Mouse (Mus musculus) C2C12 (cell line): ENCODE data around the gene Rnf26. TPM values are rescaled to one million over a fixed set of nuclear protein-coding genes. Genes with fewer than 3 reads are reported as not detected.
A peak's percentile ranks its signal among the peaks of the same experiment; 100 is the strongest.

Source experiments
- H3K27me3 ChIP-seq: one replicate; pipeline ENCODE4 v1.6.1; 2011; ENCODE audit not compliant: control insufficient read depth, insufficient read depth, insufficient read length
- H3K36me3 ChIP-seq: one replicate; pipeline ENCODE4 v1.6.1; 2011; ENCODE audit not compliant: control insufficient read depth, insufficient read depth
- H3K4me3 ChIP-seq: one replicate; pipeline ENCODE4 v1.5.1; 2011; ENCODE audit warnings: mild to moderate bottlenecking, control low read depth; ENCODE audit not compliant: poor library complexity, insufficient read depth, severe bottlenecking
- H3K79me2 ChIP-seq: one replicate; pipeline ENCODE4 v1.6.1; 2011; ENCODE audit not compliant: control insufficient read depth, insufficient read depth
- H3K79me3 ChIP-seq: one replicate; pipeline ENCODE4 v1.6.1; 2011; ENCODE audit warnings: low read depth, control low read depth
- H3ac ChIP-seq: one replicate; pipeline ENCODE3; 2011; ENCODE audit warnings: low read depth; ENCODE audit not compliant: control insufficient read depth, insufficient read length
- CEBPB ChIP-seq: IDR thresholded peaks from one replicate; pipeline ENCODE4 v1.6.1; 2011; ENCODE audit warnings: low read depth, mild to moderate bottlenecking, control low read depth, moderate library complexity
- CTCF ChIP-seq: IDR thresholded peaks from one replicate; pipeline ENCODE4 v1.5.1; 2011; ENCODE audit not compliant: control insufficient read depth, insufficient read depth, insufficient read length
- FOSL1 ChIP-seq: IDR thresholded peaks from one replicate; pipeline ENCODE4 v1.8.0; 2011; ENCODE audit warnings: mild to moderate bottlenecking, low read length; ENCODE audit not compliant: poor library complexity, insufficient read depth, severe bottlenecking
- MAX ChIP-seq: IDR thresholded peaks from one replicate; pipeline ENCODE4 v1.6.1; 2011; ENCODE audit warnings: mild to moderate bottlenecking, control low read depth
- MYOD1 ChIP-seq: IDR thresholded peaks from one replicate; pipeline ENCODE4 v1.6.1; 2011; ENCODE audit warnings: low read depth; ENCODE audit not compliant: control insufficient read depth, insufficient read length
- MYOG ChIP-seq: IDR thresholded peaks from one replicate; pipeline ENCODE4 v1.6.1; 2011; ENCODE audit not compliant: control insufficient read depth, insufficient read length; ENCODE audit errors: extremely low read depth
- USF1 ChIP-seq: IDR thresholded peaks from one replicate; pipeline ENCODE4 v1.6.1; 2011; ENCODE audit warnings: low read depth, mild to moderate bottlenecking, control low read depth, moderate library complexity
- polyA plus RNA-seq: library from polyadenylated mRNA; unstranded; fragments of >200 nt; fragmentation: generic; extraction: Trizol; gene quantifications from one replicate; pipeline ENCODE4 v1.2.1, GENCODE M21; 2012; ENCODE audit warnings: missing spikeins

The Rnf26 gene
- polyA plus RNA-seq, 1 experiment: 52.6 TPM

DNA sequence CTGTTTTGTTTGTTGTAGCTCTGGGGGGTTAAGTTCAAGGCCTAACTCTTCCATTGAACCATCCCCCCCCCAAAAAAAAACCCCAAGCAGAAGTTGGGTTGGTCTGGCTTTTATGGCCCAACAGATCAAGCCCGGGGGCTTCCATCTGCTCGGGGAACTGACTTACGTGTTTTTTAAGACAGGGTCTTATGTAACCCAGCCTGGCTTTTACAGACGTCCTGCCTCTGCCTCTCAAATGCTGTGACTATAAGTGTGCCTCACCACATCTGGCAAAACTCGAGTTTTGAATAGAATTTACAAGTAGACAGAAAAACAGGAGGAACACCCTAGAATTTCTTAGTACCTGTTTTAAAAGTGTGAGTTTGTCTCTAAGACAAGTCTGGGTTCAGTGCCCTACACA lies 31.7 kb downstream of the Rnf26 start:
- Histone ChIP-seq H3ac (no peak overlapping the region), H3K27me3 (no peaks in the 10 kb centered on the region), H3K79me3 (no peaks in the 10 kb centered on the region), H3K36me3 (no peaks in the 10 kb centered on the region), H3K79me2 (no peaks in the 10 kb centered on the region), H3K4me3 (no peak overlapping the region)
- TF ChIP-seq CEBPB (no peak), FOSL1 (no peak), USF1 (no peak), CTCF (no peak), MYOG (no peak), MAX (no peak), MYOD1 (no peak)

GRCm38 (mm10) chr9:44080953-44081352 lies 32.4 kb downstream of the Rnf26 start:
- Histone ChIP-seq H3K79me3 (no peaks in the 10 kb centered on the region), H3K36me3 (no peaks in the 10 kb centered on the region), H3K27me3 (no peaks in the 10 kb centered on the region), H3ac (no peak overlapping the region), H3K4me3 (no peak overlapping the region), H3K79me2 (no peaks in the 10 kb centered on the region)
- no peak for TF ChIP-seq FOSL1
- TF ChIP-seq MYOD1: no peak
- TF ChIP-seq CEBPB: no peak
- no peak for TF ChIP-seq USF1
- TF ChIP-seq MYOG: no peak
- TF ChIP-seq CTCF: no peak

- H3ac ChIP-seq: no peak overlapping the region
- no peaks in the 10 kb centered on the region for H3K79me3 ChIP-seq
- H3K4me3 ChIP-seq: no peak overlapping the region
- H3K79me2 ChIP-seq: no peaks in the 10 kb centered on the region
- TF ChIP-seq FOSL1: no peak
- TF ChIP-seq MYOG: no peak
- no peak for TF ChIP-seq CEBPB
- TF ChIP-seq MYOD1: no peak
- TF ChIP-seq MAX: no peak
- no peaks in the 10 kb centered on the region for H3K27me3 ChIP-seq
- H3K36me3 ChIP-seq: no peaks in the 10 kb centered on the region
These were observed 33.1 kb downstream of the Rnf26 start for GRCm38 (mm10) chr9:44079997-44080780.

DNA sequence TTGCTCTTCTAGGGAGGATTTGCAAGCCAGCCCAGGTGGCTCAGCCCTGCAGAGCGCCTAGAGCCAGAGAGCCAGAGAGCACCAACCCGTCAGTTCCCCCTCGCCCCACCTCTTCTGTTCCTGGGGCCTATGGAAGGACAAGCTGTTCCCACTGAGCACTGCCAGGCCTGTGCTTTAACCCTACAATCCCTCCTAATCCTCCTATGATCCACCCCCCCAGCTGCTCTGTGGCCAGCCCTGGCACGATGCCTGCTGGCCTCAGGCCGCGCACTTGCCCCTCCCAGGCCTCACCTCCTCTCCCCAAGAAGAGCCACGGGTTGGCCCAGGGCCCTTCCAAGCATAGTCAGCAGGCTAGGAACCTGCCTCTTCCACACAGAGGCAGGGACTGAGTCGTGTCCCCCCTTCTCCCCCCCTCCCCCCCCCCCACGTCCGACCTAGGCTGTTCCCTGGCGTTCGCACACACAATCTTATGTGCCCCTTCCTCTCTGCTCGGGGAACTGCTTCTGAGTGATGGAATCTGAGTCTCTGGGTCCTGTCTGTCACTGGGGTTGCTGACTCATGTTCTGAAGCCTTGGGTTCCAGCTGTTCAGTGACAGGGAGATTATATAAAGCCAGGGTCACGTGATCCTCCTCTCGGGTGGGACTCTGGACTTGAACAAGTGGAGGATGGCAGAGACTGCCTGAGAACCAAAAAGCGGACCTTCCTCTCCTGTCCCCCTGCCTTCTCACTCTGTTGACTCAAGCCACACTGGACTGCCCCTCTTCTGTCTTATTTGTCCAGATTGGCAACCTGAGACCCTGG lies 34.2 kb downstream of the Rnf26 start:
- TF ChIP-seq MYOG: no peak
- no peak for TF ChIP-seq FOSL1
- peak; percentile 55 for TF ChIP-seq MYOD1
- peak; percentile 95 for TF ChIP-seq USF1
- TF ChIP-seq CTCF: no peak
- no peak for TF ChIP-seq MAX
- H3ac ChIP-seq: no peak overlapping the region
- H3K4me3 ChIP-seq: no peak overlapping the region
- no peaks in the 10 kb centered on the region for H3K27me3 ChIP-seq
- no peaks in the 10 kb centered on the region for H3K79me2 ChIP-seq
- H3K79me3 ChIP-seq: no peaks in the 10 kb centered on the region
- no peaks in the 10 kb centered on the region for H3K36me3 ChIP-seq

DNA sequence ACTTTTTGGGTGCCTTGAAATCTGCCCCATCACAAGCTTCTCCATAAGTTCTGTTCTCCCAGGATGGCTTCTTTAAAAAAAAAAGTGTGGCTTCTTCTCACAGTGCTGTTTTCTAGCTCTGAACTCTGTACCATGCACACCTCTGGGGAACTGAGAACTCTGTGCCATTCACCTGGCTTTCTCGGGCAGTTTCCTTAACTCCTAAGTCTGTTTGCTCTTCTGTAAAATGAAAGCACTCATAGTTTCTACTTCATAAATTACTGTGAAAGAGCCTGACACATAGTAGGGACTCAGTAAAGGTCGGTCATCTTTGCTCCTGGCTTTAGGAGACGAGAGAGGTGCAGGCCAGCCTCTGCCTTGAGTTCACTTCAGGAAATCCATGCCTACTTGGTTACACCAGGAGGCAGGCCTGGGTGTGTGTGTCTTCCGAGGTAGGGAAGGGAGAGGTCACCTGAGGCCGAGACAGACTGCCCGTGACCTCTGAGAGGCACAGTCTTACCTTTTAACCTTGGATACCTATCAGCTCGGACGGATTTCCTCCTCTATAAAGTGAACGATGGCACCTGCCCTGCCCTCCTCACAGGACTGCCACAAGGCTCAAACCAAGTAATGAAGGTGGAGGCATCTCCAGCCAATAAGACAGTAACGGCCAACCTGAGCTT lies 35.0 kb downstream of the Rnf26 start:
- H3K36me3 ChIP-seq: no peaks in the 10 kb centered on the region
- no peaks in the 10 kb centered on the region for H3K27me3 ChIP-seq
- no peak for TF ChIP-seq FOSL1
- no peak for TF ChIP-seq MYOG
- no peak for TF ChIP-seq USF1
- TF ChIP-seq CTCF: no peak
- no peak for TF ChIP-seq CEBPB
- no peak for TF ChIP-seq MAX
- TF ChIP-seq MYOD1: no peak
- H3K79me2 ChIP-seq: no peaks in the 10 kb centered on the region
- no peak overlapping the region for H3ac ChIP-seq
- no peaks in the 10 kb centered on the region for H3K79me3 ChIP-seq
- no peak overlapping the region for H3K4me3 ChIP-seq
